Mouse (Mus musculus) midbrain, postnatal 0 days (tissue): Measurements from ENCODE around the gene Gm20388. TPM values are rescaled to one million over a fixed set of nuclear protein-coding genes. Genes with fewer than 3 reads are reported as not detected.

ENCODE experiments used
- ATAC-seq: fragments of 200-750 bp; cut with Nextera tagmentation; 2 replicates; pipeline ENCODE4 v1.8.0; 2017; ENCODE audit warnings: moderate number of reproducible peaks, mild to moderate bottlenecking, moderate TSS enrichment, moderate library complexity; ENCODE audit not compliant: low FRiP score
- DNase-seq: peaks from one replicate; pipeline ENCODE4 v3.0.0-alpha.2; 2015; ENCODE audit warnings: low spot score
- H3K27ac ChIP-seq: fragments of 300-500 bp; sonication (generic); 2 replicates; pipeline ENCODE4 v1.5.1; 2014; ENCODE audit warnings: low read depth, mild to moderate bottlenecking, low read length, mixed read lengths
- H3K27me3 ChIP-seq: fragments of 300-500 bp; sonication (generic); 2 replicates; pipeline ENCODE4 v1.6.1; 2014; ENCODE audit warnings: low read length, control low read depth, mixed read lengths; ENCODE audit not compliant: insufficient read depth
- H3K36me3 ChIP-seq: fragments of 300-500 bp; sonication (generic); 2 replicates; pipeline ENCODE4 v1.6.1; 2014; ENCODE audit warnings: low read length, control low read depth, mixed read lengths; ENCODE audit not compliant: insufficient read depth
- H3K4me1 ChIP-seq: fragments of 300-500 bp; sonication (generic); 2 replicates; pipeline ENCODE4 v1.6.1; 2014; ENCODE audit warnings: mild to moderate bottlenecking, control low read depth, antibody characterized with exemption, low read length, mixed read lengths; ENCODE audit not compliant: insufficient read depth
- H3K4me2 ChIP-seq: fragments of 300-500 bp; sonication (generic); 2 replicates; pipeline ENCODE4 v1.6.1; 2014; ENCODE audit warnings: low read depth, mild to moderate bottlenecking, low read length, mixed read lengths; ENCODE audit not compliant: poor library complexity, severe bottlenecking
- H3K4me3 ChIP-seq: fragments of 300-500 bp; sonication (generic); 2 replicates; pipeline ENCODE4 v1.5.1; 2014; ENCODE audit warnings: low read depth, mild to moderate bottlenecking, low read length, moderate library complexity
- H3K9ac ChIP-seq: fragments of 300-500 bp; sonication (generic); replicated peaks from 2 replicates; pipeline ENCODE4 v1.6.1; 2014; ENCODE audit warnings: mild to moderate bottlenecking, low read length, moderate library complexity, mixed read lengths; ENCODE audit not compliant: poor library complexity, severe bottlenecking
- H3K9me3 ChIP-seq: fragments of 300-500 bp; sonication (generic); 2 replicates; pipeline ENCODE4 v1.6.1; 2016; ENCODE audit warnings: low read length, control low read depth
- CTCF ChIP-seq: IDR thresholded peaks from 2 replicates; pipeline ENCODE4 v1.5.1; 2016; ENCODE audit warnings: antibody characterized with exemption, mild to moderate bottlenecking
- WGBS: fragments of 180-500 bp; shearing (Covaris S2); extraction: QIAGEN DNeasy Blood & Tissue Kit; methylation state at CpG from one replicate; pipeline ENCODE4 v1.1.7; 2014; 5-methylcytosine and 5-hydroxymethylcytosine counted together
- polyA plus RNA-seq: library from polyadenylated mRNA; unstranded; fragments of >200 nt; fragmentation: Nextera tagmentation; extraction: Ambion mirVana; gene quantifications from 2 replicates; pipeline ENCODE4 v1.2.1, GENCODE M21; 2015
- total RNA-seq: library from RNA; depleted of rRNA; stranded (reverse); fragments of >200 nt; gene quantifications from 2 replicates; pipeline ENCODE4 v1.2.3, GENCODE M21; 2014

Gene Gm20388
- total and polyA plus RNA-seq, 2 experiments from 2014 or later, result 74.2 TPM; not detected in 1

- Histone ChIP-seq H3K27me3 (no peaks in the 10 kb centered on the region), H3K27ac (no peak overlapping the region), H3K4me3 (no peak overlapping the region), H3K4me2 (no peak overlapping the region), H3K36me3 (no peaks in the 10 kb centered on the region), H3K9me3 (no peaks in the 10 kb centered on the region), H3K9ac (no peak overlapping the region), H3K4me1 (no peaks in the 10 kb centered on the region)
- TF ChIP-seq CTCF, result no peak
- ATAC-seq (no peak), DNase-seq (no peak)
- WGBS, result 92% methylated on average over 10 of the region's 10 CpGs
Measured at GRCm38 (mm10) chr8:122452154-122452553, 2541.5 kb downstream of the Gm20388 start.

- Histone ChIP-seq H3K9ac (no peak overlapping the region), H3K4me2 (no peak overlapping the region), H3K4me1 (no peaks in the 10 kb centered on the region), H3K36me3 (no peaks in the 10 kb centered on the region), H3K9me3 (no peaks in the 10 kb centered on the region), H3K4me3 (no peak overlapping the region), H3K27ac (no peak overlapping the region), H3K27me3 (peaks cover 9% of the 10 kb centered on the region; the same call in 1 of the 2 replicates)
- 87% methylated on average over 6 of the region's 6 CpGs for WGBS
- no peak for TF ChIP-seq CTCF
- no peak for DNase-seq
- ATAC-seq, result no peak
Measured at GRCm38 (mm10) chr8:122454409-122454808, 2543.8 kb downstream of the Gm20388 start.

GRCm38 (mm10) chr8:122457171-122457570, 2546.5 kb downstream of the Gm20388 start:
- 0 out of 2 replicates have a peak overlapping the region, but pooled peaks have one; percentile 13 for H3K9ac ChIP-seq
- DNase-seq (no peak), ATAC-seq (no peak)
- no peak for TF ChIP-seq CTCF
- peaks cover 36% of the 10 kb centered on the region for H3K27me3 ChIP-seq
- peaks cover 6% of the 10 kb centered on the region; the same call in 1 of the 2 replicates for H3K4me1 ChIP-seq
- H3K4me3 ChIP-seq, result no peak overlapping the region
- H3K36me3 ChIP-seq, result no peaks in the 10 kb centered on the region
- WGBS, result 73% methylated on average over 11 of the region's 11 CpGs
- no peak overlapping the region for H3K27ac ChIP-seq
- no peaks in the 10 kb centered on the region for H3K9me3 ChIP-seq
- H3K4me2 ChIP-seq, result no peak overlapping the region

- Histone ChIP-seq H3K36me3 (no peaks in the 10 kb centered on the region), H3K4me1 (peaks cover 6% of the 10 kb centered on the region; the same call in 1 of the 2 replicates), H3K27me3 (peaks cover 38% of the 10 kb centered on the region), H3K4me3 (no peak overlapping the region), H3K9me3 (no peaks in the 10 kb centered on the region), H3K27ac (no peak overlapping the region), H3K9ac (no peak overlapping the region), H3K4me2 (no peak overlapping the region)
- DNase-seq (no peak), ATAC-seq (no peak)
- 63% methylated on average over 6 of the region's 6 CpGs for whole genome bisulfite sequencing
- TF ChIP-seq CTCF, result peak; percentile 50
Measured at GRCm38 (mm10) chr8:122459218-122459900, 2548.7 kb downstream of the Gm20388 start.

- H3K4me2 ChIP-seq, result peak overlapping the region; percentile 87
Measured at GRCm38 (mm10) chr8:122459990-122460389, 2549.3 kb downstream of the Gm20388 start.

More at GRCm38 (mm10) chr8:122459990-122460389, 2549.3 kb downstream of the Gm20388 start:
- H3K4me3 ChIP-seq, result peak overlapping the region; percentile 40
- ATAC-seq, result no peak
- no peaks in the 10 kb centered on the region for H3K9me3 ChIP-seq
- 36% methylated on average over 7 of the region's 7 CpGs for WGBS
- no peak overlapping the region for H3K27ac ChIP-seq
- H3K4me1 ChIP-seq, result peaks cover 6% of the 10 kb centered on the region; the same call in 1 of the 2 replicates
- peaks cover 38% of the 10 kb centered on the region for H3K27me3 ChIP-seq
- no peaks in the 10 kb centered on the region; the same call in 1 of the 2 replicates for H3K36me3 ChIP-seq
- no peak for DNase-seq
- H3K9ac ChIP-seq, result no peak overlapping the region
- TF ChIP-seq CTCF, result no peak
